Mouse (Mus musculus): Measurements from ENCODE around the gene Zic5. TPM values are rescaled to one million over a fixed set of nuclear protein-coding genes. Genes with fewer than 3 reads are reported as not detected.

The Zic5 gene
- polyA plus RNA-seq, 1 experiment from 2014 or later: 0.11 TPM

GRCm38 (mm10) chr14:122449601-122450495 is 15.6 kb downstream of the Zic5 start:
- ATAC-seq (replicated peaks; ENCODE audit: low FRiP score, low read depth) (no peak), DNase-seq (ENCODE audit: low spot score) (no peak)
- Histone ChIP-seq H3K9me3 (replicated peaks; ENCODE audit: low read length) (no peaks in the 10 kb centered on the region), H3K27ac (no peak overlapping the region), H3K9ac (ENCODE audit: low read depth, low read length) (no peak overlapping the region), H3K4me2 (ENCODE audit: low read length) (peak overlapping the region; percentile 54), H3K27me3 (ENCODE audit: insufficient read depth, low read length) (peaks cover 62% of the 10 kb centered on the region), H3K36me3 (ENCODE audit: insufficient read depth, low read length) (no peaks in the 10 kb centered on the region), H3K4me1 (replicated peaks; ENCODE audit: insufficient read depth, low read length) (peaks cover 10% of the 10 kb centered on the region; the same call in 1 of the 2 replicates), H3K4me3 (replicated peaks; ENCODE audit: low read depth, low read length) (peak overlapping the region; percentile 27)
- 3% methylated on average over 29 of the region's 29 CpGs for WGBS
- no peak for TF ChIP-seq CTCF (IDR thresholded peaks at IDR 0.05; ENCODE audit: low read depth)

GRCm38 (mm10) chr14:122436850-122437249 is 28.6 kb downstream of the Zic5 start:
- Histone ChIP-seq H3K27me3 (ENCODE audit: insufficient read depth, low read length) (no peaks in the 10 kb centered on the region), H3K9ac (ENCODE audit: low read depth, low read length) (no peak overlapping the region), H3K9me3 (replicated peaks; ENCODE audit: low read length) (no peaks in the 10 kb centered on the region), H3K27ac (no peak overlapping the region), H3K36me3 (ENCODE audit: insufficient read depth, low read length) (no peaks in the 10 kb centered on the region), H3K4me2 (ENCODE audit: low read length) (no peak overlapping the region), H3K4me3 (replicated peaks; ENCODE audit: low read depth, low read length) (no peak overlapping the region), H3K4me1 (replicated peaks; ENCODE audit: insufficient read depth, low read length) (no peaks in the 10 kb centered on the region)
- 58% methylated on average over 10 of the region's 10 CpGs for WGBS
- no peak for ATAC-seq (replicated peaks; ENCODE audit: low FRiP score, low read depth)
- DNase-seq (ENCODE audit: low spot score): no peak
- no peak for TF ChIP-seq CTCF (IDR thresholded peaks at IDR 0.05; ENCODE audit: low read depth)

DNA sequence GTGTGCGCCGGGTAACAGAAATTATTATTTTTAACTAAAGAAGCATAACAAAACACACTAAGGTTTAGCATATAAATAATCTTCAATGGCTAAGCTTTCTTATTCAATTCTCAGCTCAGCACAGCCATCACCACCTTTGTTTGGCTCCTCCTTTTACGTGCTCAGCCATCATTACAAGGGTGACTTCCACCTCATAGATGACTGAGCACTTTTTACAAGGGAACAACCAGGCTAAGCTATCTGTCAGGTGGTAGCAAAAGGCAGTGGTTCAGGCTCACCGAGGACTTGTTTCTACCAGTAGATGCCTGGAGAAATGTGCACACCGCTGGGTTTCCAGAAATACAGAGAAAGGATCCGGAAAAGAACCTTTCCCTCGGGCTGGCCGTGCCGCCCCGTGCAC is 31.4 kb downstream of the Zic5 start:
- no peak for TF ChIP-seq CTCF (IDR thresholded peaks at IDR 0.05; ENCODE audit: low read depth)
- DNase-seq (ENCODE audit: low spot score) (no peak), ATAC-seq (replicated peaks; ENCODE audit: low FRiP score, low read depth) (no peak)
- no peak overlapping the region for H3K27ac ChIP-seq
- no peaks in the 10 kb centered on the region for H3K36me3 ChIP-seq (ENCODE audit: insufficient read depth, low read length)
- no peak overlapping the region for H3K4me2 ChIP-seq (ENCODE audit: low read length)
- H3K9me3 ChIP-seq (replicated peaks; ENCODE audit: low read length): no peaks in the 10 kb centered on the region
- no peak overlapping the region for H3K9ac ChIP-seq (ENCODE audit: low read depth, low read length)
- H3K4me3 ChIP-seq (replicated peaks; ENCODE audit: low read depth, low read length): no peak overlapping the region
- WGBS: 76% methylated on average over 10 of the region's 10 CpGs
- H3K27me3 ChIP-seq (ENCODE audit: insufficient read depth, low read length): no peaks in the 10 kb centered on the region
- no peaks in the 10 kb centered on the region for H3K4me1 ChIP-seq (replicated peaks; ENCODE audit: insufficient read depth, low read length)

GRCm38 (mm10) chr14:122432558-122432957 is 32.9 kb downstream of the Zic5 start:
- no peak overlapping the region for H3K4me3 ChIP-seq (replicated peaks; ENCODE audit: low read depth, low read length)
- DNase-seq (ENCODE audit: low spot score) (no peak), ATAC-seq (replicated peaks; ENCODE audit: low FRiP score, low read depth) (no peak)
- no peaks in the 10 kb centered on the region for H3K4me1 ChIP-seq (replicated peaks; ENCODE audit: insufficient read depth, low read length)
- no peaks in the 10 kb centered on the region for H3K36me3 ChIP-seq (ENCODE audit: insufficient read depth, low read length)
- H3K9me3 ChIP-seq (replicated peaks; ENCODE audit: low read length): no peaks in the 10 kb centered on the region
- H3K27ac ChIP-seq: no peak overlapping the region
- no peaks in the 10 kb centered on the region for H3K27me3 ChIP-seq (ENCODE audit: insufficient read depth, low read length)
- 66% methylated on average over 3 of the region's 3 CpGs for WGBS
- no peak overlapping the region for H3K9ac ChIP-seq (ENCODE audit: low read depth, low read length)
- TF ChIP-seq CTCF (IDR thresholded peaks at IDR 0.05; ENCODE audit: low read depth): no peak
- H3K4me2 ChIP-seq (ENCODE audit: low read length): no peak overlapping the region

DNA sequence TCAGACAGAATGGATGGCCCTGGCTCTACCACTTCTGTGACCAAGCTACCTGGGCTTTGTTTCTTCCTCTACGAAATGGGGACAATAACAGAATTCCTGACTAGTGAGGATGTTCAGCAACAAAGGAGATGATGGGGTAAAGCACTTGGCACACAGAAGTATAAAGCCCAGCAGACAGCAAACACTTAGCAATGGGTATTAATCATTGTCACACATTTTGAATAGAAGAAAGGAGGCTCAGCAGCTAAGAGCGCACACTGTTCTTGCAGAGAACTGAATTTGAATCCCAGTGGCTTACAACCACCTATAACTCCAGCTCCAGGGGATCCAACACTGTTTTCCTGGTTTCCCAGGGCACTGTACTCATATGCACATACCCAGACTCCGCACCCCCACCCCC is 37.8 kb downstream of the Zic5 start:
- Histone ChIP-seq H3K4me2 (ENCODE audit: low read length) (no peak overlapping the region), H3K9ac (ENCODE audit: low read depth, low read length) (no peak overlapping the region), H3K27me3 (ENCODE audit: insufficient read depth, low read length) (no peaks in the 10 kb centered on the region), H3K4me1 (replicated peaks; ENCODE audit: insufficient read depth, low read length) (no peaks in the 10 kb centered on the region), H3K27ac (no peak overlapping the region), H3K4me3 (replicated peaks; ENCODE audit: low read depth, low read length) (no peak overlapping the region), H3K36me3 (ENCODE audit: insufficient read depth, low read length) (no peaks in the 10 kb centered on the region), H3K9me3 (replicated peaks; ENCODE audit: low read length) (no peaks in the 10 kb centered on the region)
- DNase-seq (ENCODE audit: low spot score) (no peak), ATAC-seq (replicated peaks; ENCODE audit: low FRiP score, low read depth) (no peak)
- WGBS: 90% methylated on average over 3 of the region's 3 CpGs
- no peak for TF ChIP-seq CTCF (IDR thresholded peaks at IDR 0.05; ENCODE audit: low read depth)

GRCm38 (mm10) chr14:122427204-122427560 is 38.3 kb downstream of the Zic5 start:
- WGBS: 40% methylated on average over 8 of the region's 8 CpGs
- Histone ChIP-seq H3K4me2 (ENCODE audit: low read length) (no peak overlapping the region), H3K4me3 (replicated peaks; ENCODE audit: low read depth, low read length) (no peak overlapping the region), H3K9me3 (replicated peaks; ENCODE audit: low read length) (no peaks in the 10 kb centered on the region), H3K36me3 (ENCODE audit: insufficient read depth, low read length) (no peaks in the 10 kb centered on the region), H3K27me3 (ENCODE audit: insufficient read depth, low read length) (no peaks in the 10 kb centered on the region), H3K4me1 (replicated peaks; ENCODE audit: insufficient read depth, low read length) (no peaks in the 10 kb centered on the region), H3K27ac (no peak overlapping the region), H3K9ac (ENCODE audit: low read depth, low read length) (no peak overlapping the region)
- no peak for TF ChIP-seq CTCF (IDR thresholded peaks at IDR 0.05; ENCODE audit: low read depth)
- ATAC-seq (replicated peaks; ENCODE audit: low FRiP score, low read depth) (no peak), DNase-seq (ENCODE audit: low spot score) (no peak)
